Mouse (Mus musculus) kidney, adult 2 months (tissue): ENCODE results near the gene Leng1.

ENCODE experiments used
- CTCF ChIP-seq: fragments of 200-500 bp; conservative IDR thresholded peaks from 2 replicates; pipeline ENCODE4 v1.5.1; 2011; ENCODE audit warnings: low read depth, mild to moderate bottlenecking, control low read depth, low read length, moderate library complexity, mixed read lengths; ENCODE audit not compliant: insufficient read depth, insufficient read length
- POLR2A ChIP-seq: fragments of 200-500 bp; IDR thresholded peaks from one replicate; pipeline ENCODE4 v1.6.1; 2011; ENCODE audit warnings: low read depth, low read length, control low read depth

DNA sequence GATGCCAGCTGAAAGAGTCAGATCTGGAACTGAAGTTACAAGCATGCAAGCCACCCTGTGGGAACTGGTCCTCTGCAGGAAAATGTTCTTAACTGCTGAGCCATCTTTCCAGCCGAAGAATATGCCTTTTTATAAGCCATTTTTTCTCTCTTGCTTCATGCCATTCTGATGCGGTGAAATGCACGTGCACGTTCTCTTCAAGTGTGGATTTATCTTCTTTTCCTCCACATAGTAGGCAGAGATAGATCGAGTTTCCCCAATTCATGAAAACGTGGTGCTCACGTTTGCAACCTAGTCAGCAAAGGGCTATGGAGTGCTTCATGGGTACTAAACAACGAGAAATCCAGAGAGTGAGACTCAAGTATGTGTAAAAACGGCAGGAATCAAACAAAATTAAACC, 21.8 kb downstream of the Leng1 start:
- TF ChIP-seq CTCF (no peak), POLR2A (no peak)
